Mouse (Mus musculus): ENCODE results near the gene Ccdc71.

DNA sequence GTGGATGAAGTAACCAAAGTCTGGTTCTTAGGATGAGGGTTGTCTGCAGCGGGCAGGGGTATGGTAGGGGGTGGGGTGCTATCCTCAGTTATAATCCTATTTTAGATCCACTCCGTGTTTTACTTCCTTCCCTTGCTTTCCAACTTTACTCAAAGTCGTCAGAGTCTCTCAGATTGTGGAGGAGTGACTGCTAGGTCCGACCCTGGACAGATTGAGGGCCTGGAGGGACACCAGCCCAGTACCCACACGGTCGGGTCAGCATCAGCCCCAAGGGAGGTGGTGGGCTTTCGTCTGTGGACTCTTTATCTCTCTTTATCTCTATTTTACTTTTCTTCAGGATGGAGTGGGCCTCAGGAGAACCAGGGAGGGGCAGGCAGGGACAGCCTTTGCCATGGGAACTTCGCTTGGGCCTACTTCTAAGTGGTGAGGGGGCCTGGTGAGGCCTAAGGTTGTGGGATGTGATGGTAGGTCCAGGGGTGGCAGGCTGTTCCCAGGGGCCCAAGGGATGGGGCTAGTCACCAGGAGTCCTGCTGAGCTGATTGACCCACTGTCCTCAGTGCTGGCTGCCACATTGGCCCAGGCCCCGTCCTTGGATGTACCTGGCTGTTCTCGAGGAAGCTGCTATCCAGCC, 19.5 kb downstream of the Ccdc71 start, which contains the start of gene Lamb2:
- peak; percentile 98 for TF ChIP-seq POLR2A (IDR thresholded peaks at IDR 0.05; ENCODE audit: insufficient read depth, low read depth, low read length)
- no peak for TF ChIP-seq CTCF (IDR thresholded peaks at IDR 0.05)
- peak; percentile 65; the same call in 1 of the 2 replicates for TF ChIP-seq EP300 (IDR thresholded peaks at IDR 0.05; ENCODE audit: insufficient read depth, low read depth, low read length)
